Mouse (Mus musculus): ENCODE data around the gene Crkl.
"Not testable (repeated sequence)": the region's sequence is repeated elsewhere in the genome, so short reads cannot be mapped to it uniquely, and the experiment has no call there.

Crkl gene

DNA sequence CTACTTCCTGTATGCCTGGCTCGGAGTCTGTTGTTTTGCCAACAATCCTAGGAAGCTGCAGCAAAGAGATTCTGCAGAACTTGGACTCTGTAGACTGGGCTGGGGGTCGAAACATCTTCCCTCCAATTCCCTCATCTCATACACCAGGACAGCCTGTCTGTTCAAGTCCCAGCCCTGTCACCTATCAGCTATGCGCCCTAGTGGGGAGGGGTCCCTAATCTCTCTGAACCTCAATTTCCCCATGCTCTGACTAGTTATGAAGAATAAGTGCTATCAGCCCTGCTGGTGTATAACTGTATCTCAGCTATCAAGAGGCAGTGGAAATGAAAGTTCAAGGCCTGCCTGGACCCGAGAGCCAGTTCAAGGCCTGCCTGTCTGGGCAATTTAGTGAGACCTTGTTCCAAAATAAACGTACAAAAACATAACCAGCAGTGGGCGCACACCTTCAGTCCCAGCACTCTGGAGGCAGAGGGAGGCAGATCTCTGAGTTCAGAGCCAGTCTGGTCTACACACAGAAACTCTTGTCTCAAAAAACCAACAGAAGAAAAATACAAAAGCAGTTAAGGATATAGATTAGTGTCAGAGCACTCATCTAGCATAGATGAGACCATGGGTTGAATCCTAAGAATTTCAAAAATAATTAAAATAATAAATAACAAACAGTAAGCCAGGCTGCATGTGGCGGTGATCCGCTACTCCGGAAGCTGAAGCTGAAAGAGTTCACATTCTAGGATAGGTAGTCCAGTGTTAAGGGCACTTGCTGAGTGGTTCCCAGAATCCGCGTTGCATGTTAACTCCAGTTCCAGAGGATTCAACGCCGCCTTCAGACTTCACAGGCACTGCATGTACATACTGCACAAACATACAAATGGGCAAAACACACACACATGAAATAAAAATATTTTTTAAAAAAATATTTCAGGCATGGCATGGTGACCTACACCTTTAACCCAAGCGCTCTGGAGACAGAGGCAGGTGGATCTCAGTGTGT, 37.0 kb downstream of the Crkl start:
- DNase-seq: peak; percentile 55

DNA sequence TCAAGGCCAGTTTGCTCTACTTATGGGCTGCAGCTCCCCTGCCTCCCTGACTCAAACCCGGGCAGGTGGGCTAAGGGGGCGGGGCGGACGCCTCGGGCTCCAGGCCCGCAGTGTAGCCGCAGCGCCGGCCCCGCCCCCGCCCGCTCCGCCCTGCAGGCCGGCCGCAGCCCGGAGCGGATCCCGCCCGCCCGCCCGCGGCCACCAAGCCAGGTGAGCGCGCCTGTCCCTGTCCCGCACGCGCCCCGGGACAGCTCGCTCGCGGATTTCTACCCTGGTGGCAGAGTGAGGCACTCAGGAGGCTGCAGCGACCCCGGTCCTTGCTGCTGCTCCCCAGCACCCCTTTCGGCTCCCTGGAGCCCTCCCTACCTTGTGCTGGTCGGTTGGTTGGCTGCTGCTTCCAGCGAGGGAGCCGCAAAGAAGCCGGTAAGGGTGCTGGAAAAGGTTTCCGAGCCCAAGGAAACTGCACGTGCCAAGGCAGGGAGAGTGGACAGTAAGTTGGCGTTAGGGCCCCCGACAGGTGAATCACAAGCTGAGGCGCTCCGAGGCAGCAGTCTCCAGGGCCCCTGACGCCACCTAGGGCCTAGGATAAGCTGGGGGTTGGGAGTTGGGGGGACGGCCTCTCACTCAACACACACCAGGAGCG, 37.8 kb downstream of the Crkl start, which contains the start of gene Aifm3:
Aifm3 (plus strand) TSS at position 143 of the 643 bp plus-strand sequence.
- peak; percentile 76 for DNase-seq

DNA sequence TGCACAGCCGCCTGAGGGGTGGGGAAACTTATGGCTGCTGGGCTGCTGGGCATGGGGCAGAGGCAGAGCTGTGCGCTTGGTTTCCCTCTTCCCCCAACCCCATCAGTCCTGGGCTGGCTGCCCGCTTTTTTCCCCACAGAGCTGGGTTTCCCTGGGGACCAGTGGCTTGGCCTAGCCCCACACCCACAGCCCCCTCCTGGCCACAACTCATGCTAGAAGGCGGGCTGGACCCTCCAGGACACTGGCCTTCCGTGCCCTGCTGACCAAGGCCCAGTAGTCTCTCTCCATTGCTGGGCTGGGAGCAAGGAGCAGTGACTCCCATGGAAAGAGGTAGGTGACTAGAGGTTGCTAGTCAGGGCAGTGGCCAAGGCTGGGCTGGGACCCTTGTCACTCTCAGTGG, 39.4 kb downstream of the Crkl start:
- DNase-seq: peak; percentile 73

DNA sequence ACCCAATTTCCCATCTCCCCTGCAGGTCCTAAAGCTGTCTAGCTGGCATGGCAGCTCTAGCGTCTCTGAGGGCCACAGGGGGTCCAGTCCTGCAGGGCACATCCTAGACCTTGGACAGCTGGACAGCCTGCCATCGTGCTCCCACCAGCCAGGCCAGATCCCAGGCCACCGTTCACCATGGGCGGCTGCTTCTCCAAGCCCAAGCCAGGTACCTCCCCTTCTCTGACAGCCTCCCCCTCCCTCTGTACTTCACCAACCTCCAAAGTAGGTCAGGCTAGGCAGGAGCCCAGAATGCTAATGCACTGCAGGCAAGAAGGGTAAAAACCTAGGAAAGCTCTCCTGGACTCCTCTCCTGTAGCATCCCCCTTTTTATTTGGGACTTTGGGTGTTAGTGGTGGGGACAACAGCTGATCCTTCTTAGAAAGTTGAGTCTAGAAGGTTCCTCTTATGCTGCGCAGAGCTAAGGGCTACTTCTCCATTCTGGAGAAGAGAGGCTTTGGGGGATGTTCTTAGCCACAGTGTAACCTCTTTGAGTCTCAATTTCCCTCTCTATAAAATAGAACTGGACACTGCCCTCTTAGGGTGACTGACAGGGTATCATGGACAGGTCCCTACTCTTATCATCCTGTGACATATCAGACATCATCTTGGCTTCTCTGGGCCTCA, 40.2 kb downstream of the Crkl start:
- DNase-seq: peak; percentile 91

DNA sequence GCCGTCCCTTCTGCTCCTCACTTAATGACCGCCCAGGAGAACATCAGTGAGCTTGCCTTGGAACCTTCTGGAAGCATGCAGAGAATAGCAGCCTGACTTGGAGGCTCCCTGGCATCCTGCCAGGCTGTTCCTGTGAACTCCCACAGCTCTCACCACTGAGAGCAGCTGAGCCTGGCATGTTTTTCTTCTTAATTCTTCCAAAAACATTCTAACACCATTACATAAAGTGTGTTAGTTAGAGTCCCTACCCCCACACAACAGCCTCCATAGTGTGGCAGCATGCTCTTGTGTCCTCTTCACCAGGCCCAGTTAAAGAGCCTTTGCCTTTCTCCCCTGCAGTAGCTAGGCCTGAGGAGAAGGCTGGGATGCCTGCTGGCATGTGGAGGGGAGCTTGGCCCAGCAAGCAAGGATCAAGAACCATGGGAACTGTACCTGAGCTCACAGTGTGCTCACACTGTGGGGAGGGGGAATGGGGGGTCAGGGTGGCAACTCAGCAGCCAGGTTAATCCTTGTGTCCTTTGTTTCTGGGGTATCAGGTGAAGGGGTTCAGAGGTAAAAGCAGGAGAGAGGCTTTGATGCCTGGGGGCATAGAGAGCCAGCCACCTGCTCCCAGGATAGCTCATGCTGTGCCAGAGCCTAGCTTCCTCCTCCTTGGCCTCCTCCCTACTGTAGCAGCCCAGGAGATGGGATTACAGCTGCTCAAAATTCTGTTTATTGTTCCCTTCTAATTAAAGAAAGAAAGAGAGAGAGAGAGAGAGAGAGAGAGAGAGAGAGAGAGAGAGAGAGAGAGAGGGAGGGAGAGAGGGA, 44.9 kb downstream of the Crkl start:
- DNase-seq: peak; percentile 89

DNA sequence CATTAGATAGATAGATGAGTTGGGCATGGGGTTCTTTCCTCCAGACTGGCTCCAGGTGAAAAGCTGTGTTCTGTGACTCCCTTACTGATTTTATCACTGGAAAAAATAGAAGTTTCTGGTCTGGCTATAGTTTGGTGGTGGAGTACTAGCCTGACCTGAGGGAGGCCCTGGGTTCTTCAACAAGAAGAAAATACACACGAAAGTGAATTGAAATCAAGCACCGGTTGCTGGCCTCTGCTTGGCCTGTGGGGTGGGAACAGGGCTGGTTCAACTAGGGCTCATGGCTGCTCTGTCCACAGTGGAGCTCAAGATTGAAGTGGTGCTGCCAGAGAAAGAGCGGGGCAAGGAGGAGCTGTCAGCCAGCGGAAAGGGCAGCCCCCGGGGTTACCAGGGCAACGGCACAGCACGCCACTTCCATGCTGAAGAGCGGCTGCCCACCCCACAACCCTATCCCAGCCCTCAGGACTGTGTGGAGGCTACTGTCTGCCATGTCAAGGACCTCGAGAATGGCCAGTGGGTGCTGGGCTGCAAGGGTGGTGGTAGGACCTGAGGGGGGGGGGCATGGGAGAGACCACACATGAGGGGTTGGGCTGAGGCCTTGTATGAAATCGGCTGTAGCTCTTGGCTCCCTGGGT, 47.6 kb downstream of the Crkl start:
- DNase-seq: peak; percentile 41

DNA sequence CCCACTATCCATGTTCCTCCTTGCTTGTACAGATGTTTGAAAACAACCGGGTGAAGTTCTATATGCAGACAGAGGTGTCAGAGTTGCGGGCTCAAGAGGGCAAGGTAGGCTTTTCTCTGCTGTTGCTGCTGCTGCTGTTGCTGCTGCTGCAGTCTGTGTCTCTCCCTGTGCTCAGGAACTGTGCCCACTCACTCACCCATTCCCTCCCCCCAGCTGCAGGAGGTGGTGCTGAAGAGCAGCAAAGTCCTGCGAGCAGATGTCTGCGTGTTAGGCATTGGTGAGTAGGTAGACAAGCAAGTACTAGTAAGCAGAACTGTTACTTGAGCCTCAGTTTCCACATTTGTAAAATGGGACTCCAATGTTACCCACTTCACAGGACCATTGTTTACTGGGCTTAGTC, 50.9 kb downstream of the Crkl start:
- no peak for DNase-seq

DNA sequence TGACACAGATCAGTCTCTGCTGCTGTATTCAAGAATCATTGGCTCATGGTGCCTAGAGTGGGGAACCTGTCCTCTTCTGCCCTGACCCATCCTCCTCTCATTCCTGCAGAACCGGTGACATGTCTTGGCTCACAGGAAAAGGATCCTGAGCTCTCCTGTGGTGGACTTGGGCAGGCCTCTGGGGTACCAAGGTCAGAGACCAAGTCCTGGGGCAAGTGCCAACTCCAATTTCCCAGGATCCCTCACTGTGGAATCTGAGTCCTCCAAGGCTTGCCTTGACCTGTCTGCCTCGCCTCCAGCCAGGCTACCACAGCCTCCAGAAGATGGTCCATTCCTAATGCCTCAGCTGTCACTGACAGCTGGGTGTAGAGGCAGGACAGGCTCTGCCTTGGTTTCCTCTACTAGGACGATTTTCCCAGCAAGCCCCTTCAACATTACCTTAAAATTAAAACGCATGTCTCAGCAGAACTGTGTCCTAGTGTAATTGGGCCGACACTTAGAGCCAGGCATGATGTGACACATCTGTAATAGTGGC, 55.3 kb downstream of the Crkl start:
- DNase-seq: peak; percentile 44

DNA sequence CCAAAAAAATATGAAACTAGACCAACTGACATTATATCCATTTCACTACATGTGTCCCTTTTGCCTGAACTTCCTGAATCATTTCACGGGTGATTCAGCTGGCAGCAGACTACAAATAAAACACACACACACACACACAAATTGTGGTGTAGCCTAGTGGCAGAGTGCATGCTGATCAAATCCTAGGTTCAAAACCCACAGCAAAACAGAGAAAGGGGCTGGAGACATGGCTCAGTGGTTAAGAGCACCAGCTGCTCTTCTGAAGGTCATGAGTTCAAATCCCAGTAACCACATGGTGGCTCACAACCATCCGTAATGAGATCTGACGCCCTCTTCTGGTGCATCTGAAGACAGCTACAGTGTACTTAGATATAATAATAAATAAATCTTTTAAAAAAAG, 56.2 kb downstream of the Crkl start:
- DNase-seq: not testable (repeated sequence)

DNA sequence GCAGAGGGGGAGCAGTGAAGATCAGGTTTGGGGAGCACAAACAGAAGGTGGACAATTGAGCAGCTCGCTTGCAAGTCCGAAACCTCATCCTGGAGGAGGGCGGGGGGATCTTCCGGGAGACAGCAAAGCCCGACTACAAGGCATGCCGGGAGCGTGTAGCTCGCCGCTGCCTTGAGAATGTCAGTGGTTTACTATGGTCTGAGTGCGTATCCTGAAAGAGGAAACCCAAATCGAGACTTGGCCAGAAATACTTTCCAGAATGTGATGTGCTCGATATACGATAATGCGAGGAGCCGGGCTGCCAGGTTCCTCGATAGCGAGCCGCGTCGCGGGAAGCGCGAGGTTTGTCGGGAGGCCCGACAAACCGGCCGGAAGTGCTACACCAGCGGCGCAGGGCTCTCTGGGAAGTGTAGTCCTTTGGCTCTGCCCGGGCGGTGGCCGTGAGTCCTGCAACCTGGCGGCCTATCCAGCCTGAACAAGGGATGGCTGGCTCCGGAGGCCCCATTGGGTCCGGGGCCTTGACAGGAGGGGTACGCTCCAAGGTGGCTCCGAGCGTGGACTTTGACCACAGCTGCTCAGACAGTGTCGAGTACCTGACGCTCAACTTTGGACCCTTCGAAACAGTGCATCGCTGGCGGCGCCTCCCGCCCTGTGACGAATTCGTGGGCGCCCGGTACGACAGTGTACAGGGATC, 56.9 kb downstream of the Crkl start, which contains the start of gene Lztr1:
Lztr1 (plus strand) TSS at position 143 of the 694 bp plus-strand sequence.
- DNase-seq: peak; percentile 91

DNA sequence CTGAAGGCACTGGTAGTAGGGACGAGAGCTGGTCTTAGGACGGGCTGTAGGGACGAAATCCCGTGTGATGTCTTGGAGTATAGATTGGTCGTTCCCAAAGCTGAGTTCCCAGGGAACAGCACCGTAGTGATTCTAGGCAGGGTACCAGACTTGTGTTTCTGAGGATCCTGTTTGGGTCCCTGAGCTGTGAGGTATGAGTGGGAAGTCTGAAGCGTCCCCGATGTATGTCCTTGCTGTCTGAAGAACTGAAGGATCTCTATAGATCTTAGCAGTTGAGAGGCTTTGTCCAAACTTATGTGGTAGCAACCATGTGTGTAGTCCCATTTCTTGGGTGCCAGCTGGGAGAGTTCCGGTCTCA, 57.4 kb downstream of the Crkl start:
- no peak for DNase-seq

DNA sequence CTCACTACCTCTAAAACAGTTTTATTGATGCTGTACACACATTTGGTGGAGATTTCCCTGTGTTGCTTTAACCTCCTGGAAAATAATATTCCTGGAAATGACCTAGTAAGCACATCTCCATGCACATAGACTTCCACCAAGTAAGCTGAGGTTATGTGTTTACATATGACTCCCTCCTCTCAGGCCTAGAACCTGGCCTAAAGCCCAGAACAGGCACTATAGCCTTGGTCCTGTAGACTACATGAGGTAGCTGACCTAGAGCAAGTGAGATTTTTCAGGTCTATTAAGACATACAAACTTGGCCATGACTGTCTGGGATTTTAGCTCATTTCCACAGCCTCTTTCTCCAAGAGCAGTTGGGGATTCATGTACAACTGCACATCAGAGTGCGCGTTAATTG, 58.4 kb downstream of the Crkl start:
- no peak for DNase-seq

DNA sequence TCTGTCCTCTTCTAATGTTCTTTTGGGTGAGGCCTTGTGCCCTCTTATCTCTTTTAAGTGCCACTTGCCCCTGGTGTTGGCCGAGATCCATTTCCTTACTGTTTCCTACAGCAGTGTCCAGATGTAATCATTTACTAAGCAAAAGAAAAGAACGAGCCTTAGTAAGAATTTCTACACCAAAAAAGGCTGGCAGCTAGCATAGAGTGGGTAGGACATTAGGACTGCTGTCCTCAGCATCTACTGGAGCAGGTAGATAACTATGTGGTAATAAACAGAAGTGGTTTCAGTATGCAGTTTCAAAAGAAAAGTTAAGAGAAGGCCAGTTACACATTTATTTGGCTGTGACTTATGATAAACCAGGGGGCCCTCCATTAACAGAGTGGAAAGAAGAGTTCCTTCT, 58.9 kb downstream of the Crkl start:
- DNase-seq: no peak

DNA sequence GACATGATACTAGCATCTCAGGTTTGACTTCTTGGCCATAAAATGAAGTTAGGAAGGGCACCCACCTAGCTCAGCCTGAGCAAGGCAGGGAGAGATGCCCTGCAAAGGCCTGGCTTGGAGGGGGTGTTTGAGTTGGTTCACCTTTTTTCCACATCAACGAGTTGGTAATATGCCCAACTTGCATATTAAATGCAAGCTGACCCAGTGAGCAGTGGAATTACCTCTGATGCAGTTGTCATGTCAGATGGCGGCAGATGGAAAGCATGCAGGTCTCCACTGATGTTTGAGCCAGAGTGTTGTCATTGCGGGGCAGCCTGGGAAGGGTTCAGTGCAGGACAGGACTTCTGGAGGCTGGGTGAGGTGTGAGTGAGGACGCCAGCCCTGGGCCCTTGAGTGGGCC, 59.6 kb downstream of the Crkl start:
- peak; percentile 51 for DNase-seq

DNA sequence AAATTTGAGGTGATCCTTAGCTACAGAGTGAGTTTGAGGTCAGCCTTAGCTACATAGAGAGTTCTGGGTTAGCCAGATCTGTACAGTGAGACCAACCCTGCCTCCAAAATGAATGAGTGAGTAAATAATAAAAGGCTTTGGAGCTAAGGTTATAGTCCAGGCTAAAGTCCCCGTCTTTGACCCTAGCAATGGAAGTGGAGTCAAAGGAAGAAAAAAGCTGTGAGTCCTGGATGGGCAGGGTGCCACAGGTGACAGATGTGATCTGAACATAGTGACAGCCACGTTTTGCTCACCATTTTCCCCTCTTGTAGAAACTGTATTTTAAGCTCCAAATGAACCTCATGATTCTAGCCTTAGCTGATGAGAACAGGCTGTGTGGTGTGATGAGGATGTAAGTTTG, 67.1 kb downstream of the Crkl start:
- DNase-seq: no peak

DNA sequence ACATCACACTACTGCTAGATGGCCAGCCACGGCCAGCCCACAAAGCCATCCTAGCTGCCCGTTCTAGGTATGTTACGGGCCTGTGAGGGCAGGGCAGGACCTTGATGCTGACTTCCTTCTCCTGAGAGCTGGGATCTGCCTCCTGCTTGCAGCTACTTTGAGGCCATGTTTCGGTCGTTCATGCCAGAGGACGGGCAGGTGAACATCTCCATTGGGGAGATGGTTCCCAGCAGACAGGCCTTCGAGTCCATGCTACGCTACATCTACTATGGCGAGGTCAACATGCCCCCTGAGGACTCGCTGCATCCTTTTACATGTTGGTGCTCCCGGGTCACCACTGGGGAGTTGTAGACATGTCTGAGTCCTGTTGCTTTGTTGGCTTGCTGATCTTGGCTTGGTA, 72.4 kb downstream of the Crkl start:
- DNase-seq: no peak

DNA sequence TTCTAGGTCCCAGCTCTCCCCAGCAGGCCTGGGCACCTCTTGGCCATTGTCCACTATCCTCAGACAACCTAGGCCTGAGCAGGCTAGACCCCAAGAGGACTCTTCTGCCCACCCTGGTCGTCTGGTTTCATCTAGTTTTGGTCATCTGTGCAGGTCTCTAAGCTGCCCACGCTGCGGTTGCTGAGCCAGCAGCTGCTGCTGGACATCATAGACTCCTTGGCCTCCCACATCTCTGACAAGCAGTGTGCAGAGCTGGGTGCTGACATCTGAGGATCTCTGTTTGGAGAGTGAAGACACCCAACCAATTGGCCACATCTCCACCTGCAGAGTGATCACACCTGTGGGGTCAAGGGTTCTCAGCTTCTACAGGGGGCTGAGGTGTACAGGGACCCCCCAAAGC, 73.7 kb downstream of the Crkl start:
- DNase-seq: no peak

DNA sequence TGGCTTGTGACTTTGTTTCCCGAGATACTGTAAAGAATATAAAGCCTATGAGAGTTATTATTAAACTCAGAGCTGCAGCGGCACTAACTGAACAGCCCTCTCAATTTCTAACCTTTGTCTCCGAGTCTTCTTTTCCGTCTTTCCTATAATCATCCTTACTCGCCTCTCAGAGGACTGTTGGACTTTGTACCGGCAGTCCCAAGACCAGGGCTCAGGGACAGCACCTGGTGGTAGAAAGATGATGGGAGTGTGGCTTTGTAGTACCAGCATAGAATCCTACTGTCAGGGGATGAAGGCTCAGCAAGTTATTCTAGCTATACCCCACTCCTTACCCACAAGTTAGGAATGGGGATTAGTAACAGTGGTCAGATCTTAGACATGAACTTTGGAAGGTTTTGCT, 74.4 kb downstream of the Crkl start:
- no peak for DNase-seq

DNA sequence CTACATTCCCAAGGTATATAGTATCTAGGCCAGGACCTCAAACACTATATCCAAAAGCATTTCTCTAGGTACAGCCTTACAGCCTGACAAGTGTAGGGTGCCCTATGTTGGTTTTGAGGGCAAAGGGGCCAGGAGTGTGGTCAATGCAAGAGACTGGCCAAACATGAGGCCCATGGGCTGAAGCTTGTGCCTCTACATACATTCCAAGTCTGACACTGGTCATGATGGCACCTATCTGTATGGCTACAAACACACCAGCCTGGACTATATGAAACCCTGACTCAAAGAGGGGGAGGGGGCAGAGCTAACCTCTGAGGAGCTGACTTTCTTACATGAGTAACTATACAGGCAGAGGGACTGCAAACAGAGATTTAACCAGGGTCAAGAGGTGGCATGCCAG, 75.8 kb downstream of the Crkl start:
- no peak for DNase-seq

DNA sequence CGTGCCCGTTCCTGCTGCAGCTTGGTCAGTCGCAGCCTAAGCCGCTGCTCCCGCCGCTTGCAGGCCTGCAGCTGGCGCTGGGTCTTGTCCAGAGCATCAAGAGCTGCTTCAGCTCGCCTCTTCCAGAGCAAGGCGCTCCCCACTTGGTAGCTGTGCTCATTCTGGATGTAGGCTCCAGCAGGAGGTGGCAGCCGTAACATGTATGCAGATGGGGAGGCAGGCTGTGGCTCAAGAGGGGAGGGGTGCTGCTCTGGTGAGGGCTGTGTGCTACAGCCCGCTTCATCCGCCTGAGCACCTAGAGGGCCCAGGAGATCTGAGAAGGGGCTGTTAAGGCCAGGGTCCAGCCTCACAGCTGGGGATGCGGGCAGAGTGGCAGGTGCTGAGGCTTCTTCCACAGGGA, 76.5 kb downstream of the Crkl start:
- no peak for DNase-seq

DNA sequence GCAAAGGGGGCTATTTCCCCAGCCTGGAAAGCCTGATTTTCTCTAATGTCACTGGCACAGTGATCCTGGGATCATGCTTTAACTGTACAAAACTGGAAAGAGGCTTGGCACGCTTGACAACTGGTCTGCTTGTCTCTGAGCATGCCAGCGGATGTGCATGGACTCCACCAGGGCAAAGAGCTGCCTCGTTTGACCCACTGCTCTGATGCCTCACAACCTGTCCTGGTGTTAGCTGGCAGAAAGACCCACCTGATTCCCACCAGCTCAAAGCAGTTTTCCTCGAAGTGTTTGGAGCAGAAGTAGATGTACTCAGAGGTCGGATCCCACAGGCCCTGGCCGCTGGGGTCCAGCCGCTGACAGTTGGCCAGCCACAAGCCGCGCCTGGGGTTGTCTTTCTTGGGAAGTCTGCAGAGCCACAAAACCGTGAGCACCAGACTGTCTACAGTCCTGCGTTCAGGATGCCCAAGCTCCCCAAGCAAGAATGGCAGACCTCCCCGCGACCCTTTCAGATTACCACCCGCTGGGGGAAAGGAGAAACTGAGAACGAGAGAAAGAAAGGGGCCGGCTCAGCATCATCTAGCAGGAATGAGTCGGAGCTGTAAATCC, 78.3 kb downstream of the Crkl start:
- DNase-seq: peak; percentile 61
